Mouse (Mus musculus) small intestine, adult 2 months (tissue): ENCODE data around the gene Slc35e4.

Experiments used
- CTCF ChIP-seq: fragments of 200-500 bp; IDR thresholded peaks from 2 replicates; pipeline ENCODE4 v1.5.1; 2012; ENCODE audit warnings: low read depth, mild to moderate bottlenecking, control low read depth, inconsistent platforms, low read length, moderate library complexity, mixed read lengths; ENCODE audit not compliant: insufficient replicate concordance, insufficient read length; ENCODE audit errors: extremely low read depth
- POLR2A ChIP-seq: fragments of 200-500 bp; IDR thresholded peaks from 2 replicates; pipeline ENCODE4 v1.6.1; 2012; ENCODE audit warnings: low read depth, mild to moderate bottlenecking, control low read depth, inconsistent platforms, low read length, moderate library complexity

DNA sequence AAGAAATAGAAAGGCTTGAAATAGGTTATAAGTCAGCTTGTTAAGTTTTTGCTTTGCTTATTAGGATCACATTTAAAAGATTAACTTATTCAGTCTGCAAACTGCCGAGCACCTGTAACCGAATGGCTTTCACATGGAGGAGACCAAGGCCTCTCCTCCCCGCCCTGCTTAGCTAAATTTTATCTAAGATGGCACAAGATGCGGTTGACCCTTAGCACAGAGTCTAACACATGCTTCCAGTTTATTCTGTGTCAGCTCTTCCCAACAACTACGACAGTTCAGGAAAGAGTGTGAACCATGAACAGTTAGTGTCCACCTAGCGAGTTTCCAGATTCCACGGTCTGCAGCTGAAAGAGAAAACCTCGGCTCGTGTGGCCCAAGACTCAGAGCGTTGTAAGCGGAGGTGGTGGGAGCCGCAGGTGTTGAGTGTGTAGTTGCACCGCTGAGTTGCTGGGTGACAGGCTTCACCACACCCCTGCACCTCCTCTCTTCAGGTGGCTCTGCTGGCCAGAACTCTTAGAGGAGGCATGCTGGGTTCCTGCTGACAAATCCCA lies 22.9 kb upstream of the Slc35e4 start:
- TF ChIP-seq CTCF (no peak), POLR2A (no peak)
